Mouse (Mus musculus) bone marrow, adult 2 months (tissue): ENCODE data around the gene Epha1. TPM values are rescaled to one million over a fixed set of nuclear protein-coding genes. Genes with fewer than 3 reads are reported as not detected.

Experiments
- H3K27ac ChIP-seq: fragments of 200-500 bp; 2 replicates; pipeline ENCODE4 v1.5.1; 2012; ENCODE audit warnings: low read depth, mild to moderate bottlenecking, control low read depth, inconsistent platforms, low read length; ENCODE audit not compliant: control insufficient read depth, poor library complexity, insufficient read depth
- H3K4me1 ChIP-seq: fragments of 200-500 bp; 2 replicates; pipeline ENCODE4 v1.6.1; 2011; ENCODE audit warnings: low read length; ENCODE audit not compliant: control insufficient read depth, insufficient read depth
- H3K4me3 ChIP-seq: fragments of 200-500 bp; replicated peaks from 2 replicates; pipeline ENCODE3; 2011; ENCODE audit warnings: mild to moderate bottlenecking, low read depth, low read length, control low read depth; ENCODE audit not compliant: control insufficient read depth
- CTCF ChIP-seq: fragments of 200-500 bp; IDR thresholded peaks from 2 replicates; pipeline ENCODE4 v1.5.1; 2011; ENCODE audit warnings: low read length, control low read depth; ENCODE audit not compliant: control insufficient read depth, insufficient read depth
- POLR2A ChIP-seq: fragments of 200-500 bp; IDR thresholded peaks from 2 replicates; pipeline ENCODE4 v1.6.1; 2011; ENCODE audit warnings: low read depth, mild to moderate bottlenecking, control low read depth, low read length, borderline replicate concordance; ENCODE audit not compliant: control insufficient read depth
- WGBS: fragments of 180-500 bp; shearing (Covaris S2); methylation state at CpG from one replicate; pipeline ENCODE4 v1.1.7; 2018; 5-methylcytosine and 5-hydroxymethylcytosine counted together
- polyA plus RNA-seq: library from polyadenylated mRNA; stranded (reverse); fragments of >200 nt; gene quantifications from 2 replicates; pipeline ENCODE4 v1.2.4, GENCODE M21; 2011; ENCODE audit warnings: low replicate concordance; ENCODE audit not compliant: missing spikeins, insufficient read depth, insufficient read length

Epha1 gene
- polyA plus RNA-seq, 1 experiment: not detected

- no peaks in the 10 kb centered on the region for H3K4me1 ChIP-seq
- WGBS: 84% methylated on average over 4 of the region's 4 CpGs
Observed at GRCm38 (mm10) chr6:42318293-42318692, 54.8 kb downstream of the Epha1 start.

GRCm38 (mm10) chr6:42310427-42311053 is 62.5 kb downstream of the Epha1 start:
- 33% methylated on average over 2 of the region's 2 CpGs for WGBS
- TF ChIP-seq POLR2A (no peak), CTCF (no peak)
- peaks cover 2% of the 10 kb centered on the region; the same call in 1 of the 2 replicates for H3K4me1 ChIP-seq
- H3K4me3 ChIP-seq: no peak overlapping the region
- no peak overlapping the region for H3K27ac ChIP-seq

More at GRCm38 (mm10) chr6:42318293-42318692, 54.8 kb downstream of the Epha1 start:
- no peak for TF ChIP-seq POLR2A
- no peak for TF ChIP-seq CTCF
- Histone ChIP-seq H3K4me3 (no peak overlapping the region), H3K27ac (no peak overlapping the region)

GRCm38 (mm10) chr6:42309816-42310378 is 63.2 kb downstream of the Epha1 start:
- TF ChIP-seq POLR2A (no peak), CTCF (peak; percentile 28; the same call in 1 of the 2 replicates)
- Histone ChIP-seq H3K4me3 (no peak overlapping the region), H3K27ac (no peak overlapping the region; the same call in 1 of the 2 replicates), H3K4me1 (peaks cover 2% of the 10 kb centered on the region; the same call in 1 of the 2 replicates)
- WGBS: 52% methylated on average over 8 of the region's 8 CpGs

Other genes starting within 250 kb of the Epha1 start
- not detected in 2 replicates for gene Tas2r139, start 232.3 kb downstream of the Epha1 start, polyA plus RNA-seq
- gene Tas2r144, start 157.9 kb downstream of the Epha1 start, polyA plus RNA-seq: not detected in 2 replicates
- 1.3 and 8.3 TPM in 2 replicates for gene Gstk1, start 127.3 kb downstream of the Epha1 start, polyA plus RNA-seq
- not detected in 2 replicates for gene Tmem139, start 111.3 kb downstream of the Epha1 start, polyA plus RNA-seq
- 20.9 and 27.5 TPM in 2 replicates for gene Casp2, start 108.3 kb downstream of the Epha1 start, polyA plus RNA-seq
- 2.1 and 4.2 TPM in 2 replicates for gene Clcn1, start 86.6 kb downstream of the Epha1 start, polyA plus RNA-seq
- gene Fam131b, start 48.6 kb downstream of the Epha1 start, polyA plus RNA-seq: 0.85 TPM in 1 of 2 replicates, not detected in the other
- 90.3 and 169 TPM in 2 replicates for gene Zyx, start 23.6 kb downstream of the Epha1 start, polyA plus RNA-seq
- gene Tas2r143, start 27.0 kb upstream of the Epha1 start, polyA plus RNA-seq: not detected in 2 replicates
- gene Tas2r135, start 32.2 kb upstream of the Epha1 start, polyA plus RNA-seq: not detected in 2 replicates
- gene Tas2r126, start 61.3 kb upstream of the Epha1 start, polyA plus RNA-seq: not detected in 2 replicates
- gene Olfr458, start 91.9 kb upstream of the Epha1 start, polyA plus RNA-seq: not detected in 2 replicates
- gene Olfr457, start 103.1 kb upstream of the Epha1 start, polyA plus RNA-seq: not detected in 2 replicates
- not detected in 2 replicates for gene Olfr456, start 113.9 kb upstream of the Epha1 start, polyA plus RNA-seq
- gene Olfr455, start 174.3 kb upstream of the Epha1 start, polyA plus RNA-seq: not detected in 2 replicates
- gene Tcaf3, start 224.4 kb upstream of the Epha1 start, polyA plus RNA-seq: not detected in 2 replicates